Mouse (Mus musculus) cortical plate, adult 2 months (tissue): Measurements from ENCODE around the gene Serp2. TPM values are rescaled to one million over a fixed set of nuclear protein-coding genes. Genes with fewer than 3 reads are reported as not detected.

Source experiments
- H3K27ac ChIP-seq: fragments of 200-500 bp; 2 replicates; pipeline ENCODE4 v1.5.1; 2012; ENCODE audit warnings: low read length, control low read depth, inconsistent platforms; ENCODE audit not compliant: insufficient read depth
- H3K4me1 ChIP-seq: fragments of 200-500 bp; 2 replicates; pipeline ENCODE4 v1.6.1; 2011; ENCODE audit warnings: low read length; ENCODE audit not compliant: control insufficient read depth, insufficient read depth
- H3K4me3 ChIP-seq: fragments of 200-500 bp; 2 replicates; pipeline ENCODE4 v1.5.1; 2011; ENCODE audit warnings: mild to moderate bottlenecking, low read length, control low read depth; ENCODE audit not compliant: insufficient read depth
- CTCF ChIP-seq: fragments of 200-500 bp; IDR thresholded peaks from 2 replicates; pipeline ENCODE4 v1.5.1; 2011; ENCODE audit warnings: mild to moderate bottlenecking, control low read depth, low read length; ENCODE audit not compliant: insufficient read depth; ENCODE audit errors: extremely low read depth
- POLR2A ChIP-seq: fragments of 200-500 bp; IDR thresholded peaks from 2 replicates; pipeline ENCODE4 v1.6.1; 2011; ENCODE audit warnings: mild to moderate bottlenecking, low read length, control low read depth; ENCODE audit not compliant: insufficient read depth; ENCODE audit errors: extremely low read depth
- polyA plus RNA-seq: library from polyadenylated mRNA; depleted of rRNA; stranded (reverse); fragments of >200 nt; gene quantifications from 2 replicates; pipeline ENCODE4 v1.2.3, GENCODE M21; 2012; rRNA removed

Gene Serp2
- 262 and 271 TPM in 2 replicates for polyA plus RNA-seq

DNA sequence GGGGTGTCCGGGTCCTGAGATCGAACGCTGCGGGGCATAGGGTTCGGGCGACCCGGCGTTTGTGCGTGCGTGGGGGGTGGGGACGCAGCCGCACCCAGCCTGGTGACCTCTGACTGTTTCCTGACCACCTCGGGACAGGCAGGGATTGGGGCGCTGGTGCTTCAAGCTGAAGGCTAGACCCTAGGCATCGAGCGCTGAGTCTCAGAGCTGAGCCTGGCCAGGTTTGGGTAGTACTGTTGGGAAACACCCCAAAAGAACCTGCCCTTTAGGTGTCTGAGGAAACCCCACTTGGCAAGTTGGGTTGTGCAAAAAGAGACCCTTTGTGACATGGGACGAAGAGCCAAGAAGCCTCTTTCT, at the start of gene Serp2:
Serp2 (minus strand) TSS at position 38 of the 357 bp plus-strand sequence.
- Histone ChIP-seq H3K4me1 (peaks cover 3% of the 10 kb centered on the region; the same call in 1 of the 2 replicates), H3K4me3 (peak within 1 kb of the TSS; percentile 76), H3K27ac (peak within 1 kb of the TSS; percentile 94)
- no peak for TF ChIP-seq CTCF
- no peak for TF ChIP-seq POLR2A

GRCm38 (mm10) chr14:76605931-76606534, 49.3 kb upstream of the Serp2 start:
- Histone ChIP-seq H3K4me1 (peaks cover under 1% of the 10 kb centered on the region), H3K27ac (no peak overlapping the region), H3K4me3 (no peak overlapping the region)
- no peak for TF ChIP-seq CTCF
- TF ChIP-seq POLR2A = no peak

GRCm38 (mm10) chr14:76604012-76604411, 47.3 kb upstream of the Serp2 start:
- peaks cover 4% of the 10 kb centered on the region for H3K4me1 ChIP-seq
- H3K27ac ChIP-seq = no peak overlapping the region
- TF ChIP-seq POLR2A (no peak), CTCF (no peak)
- no peak overlapping the region for H3K4me3 ChIP-seq

DNA sequence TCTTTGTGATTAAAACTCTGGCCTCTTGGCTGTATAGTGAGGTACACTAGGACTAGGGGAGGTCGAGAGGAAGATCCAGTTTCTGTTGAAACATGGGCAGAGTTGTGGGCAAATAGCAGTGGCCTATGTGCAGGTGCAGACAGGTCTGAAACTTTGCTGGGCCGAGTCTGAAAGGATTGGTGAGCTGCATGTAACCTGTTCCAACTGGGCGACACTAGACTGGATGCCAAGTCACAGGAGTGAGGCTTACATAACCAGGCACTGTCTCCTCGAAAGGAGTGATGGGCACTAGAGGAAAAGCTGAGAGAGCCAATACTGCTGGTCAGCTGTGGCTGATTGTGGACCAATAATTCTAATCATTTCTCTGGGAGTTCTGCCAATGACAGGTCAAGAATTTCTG, 45.0 kb upstream of the Serp2 start:
- no peak for TF ChIP-seq CTCF
- Histone ChIP-seq H3K27ac (no peak overlapping the region), H3K4me1 (peaks cover 4% of the 10 kb centered on the region), H3K4me3 (no peak overlapping the region)

DNA sequence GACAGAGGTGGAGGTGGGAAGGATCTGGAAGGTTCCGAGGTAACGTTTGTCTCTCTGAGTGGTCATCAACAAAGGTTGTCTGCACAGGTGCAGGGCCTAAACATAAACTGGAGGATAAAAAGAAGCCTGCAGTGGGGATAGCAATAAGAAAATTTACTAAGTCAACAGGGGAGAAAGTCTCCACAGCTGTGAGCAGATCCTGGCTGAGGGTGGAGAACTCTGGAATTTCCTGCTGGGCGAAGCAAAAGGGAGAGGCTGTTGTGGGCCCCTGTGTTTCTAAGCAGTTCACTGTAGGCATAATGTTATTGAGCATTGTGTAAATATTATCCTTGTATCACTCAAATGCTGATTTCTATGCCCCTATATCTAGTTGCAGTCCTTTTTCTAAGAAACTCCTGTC, 43.7 kb upstream of the Serp2 start:
- TF ChIP-seq CTCF (no peak), POLR2A (no peak)
- Histone ChIP-seq H3K4me3 (no peak overlapping the region), H3K27ac (no peak overlapping the region), H3K4me1 (peaks cover 4% of the 10 kb centered on the region)

DNA sequence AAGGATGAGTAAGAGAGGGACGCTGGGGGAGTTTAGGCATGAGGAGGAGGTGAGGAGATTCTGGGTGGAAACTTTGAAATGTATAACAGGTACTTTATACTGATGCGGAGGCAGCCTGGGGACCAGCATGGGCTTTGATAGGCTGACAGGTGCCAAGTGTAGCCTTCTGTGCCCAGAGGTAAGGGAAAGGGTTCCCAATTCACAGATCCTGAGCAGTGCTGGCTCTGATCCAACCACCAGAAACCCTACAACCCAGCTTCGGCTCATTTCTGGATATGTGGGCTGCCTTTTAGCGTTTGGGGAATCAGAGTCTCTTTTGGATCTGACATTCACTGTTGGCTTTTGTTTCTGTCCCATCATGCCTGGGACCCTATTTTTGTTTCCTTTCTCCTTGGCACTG, 43.0 kb upstream of the Serp2 start:
- H3K4me3 ChIP-seq = no peak overlapping the region
- TF ChIP-seq POLR2A = no peak
- H3K27ac ChIP-seq = no peak overlapping the region
- peaks cover 4% of the 10 kb centered on the region for H3K4me1 ChIP-seq

DNA sequence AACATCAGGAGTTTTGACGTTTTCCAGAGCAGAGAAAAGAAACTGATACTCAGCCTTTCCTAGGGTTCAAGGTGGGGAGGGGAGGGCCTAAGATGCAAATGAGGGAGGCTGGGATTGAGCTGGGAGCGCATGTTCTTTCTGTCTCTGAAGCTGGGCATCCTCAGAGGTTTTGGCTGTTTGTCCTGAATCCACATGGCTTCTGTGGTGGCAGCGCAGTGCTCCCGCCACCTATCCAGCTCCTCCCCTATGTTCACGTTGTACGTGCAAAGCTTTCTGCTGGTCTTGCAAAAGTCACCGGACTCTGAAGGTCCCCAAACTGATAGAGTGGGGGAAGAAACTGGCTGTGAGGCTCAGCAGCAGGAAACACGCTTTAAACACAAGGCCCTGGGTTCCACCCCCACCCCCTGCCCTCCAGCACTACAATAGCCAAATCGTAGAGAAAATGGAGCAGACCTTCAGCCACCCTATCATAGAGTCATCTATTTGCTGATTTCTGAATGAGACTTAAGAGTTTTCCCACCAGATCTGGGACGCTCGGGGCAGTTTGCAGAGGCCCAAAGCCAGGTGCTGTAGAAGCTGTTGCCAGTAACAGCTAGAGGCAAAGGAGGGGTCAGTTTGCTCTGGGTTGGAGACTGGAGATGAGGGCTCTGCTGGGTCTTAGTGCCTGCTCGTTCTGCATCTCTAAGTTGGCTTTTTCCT, 42.0 kb upstream of the Serp2 start:
- H3K4me3 ChIP-seq = peak overlapping the region; percentile 8
- peaks cover 4% of the 10 kb centered on the region for H3K4me1 ChIP-seq
- no peak overlapping the region for H3K27ac ChIP-seq
- TF ChIP-seq CTCF = no peak
- TF ChIP-seq POLR2A = no peak

DNA sequence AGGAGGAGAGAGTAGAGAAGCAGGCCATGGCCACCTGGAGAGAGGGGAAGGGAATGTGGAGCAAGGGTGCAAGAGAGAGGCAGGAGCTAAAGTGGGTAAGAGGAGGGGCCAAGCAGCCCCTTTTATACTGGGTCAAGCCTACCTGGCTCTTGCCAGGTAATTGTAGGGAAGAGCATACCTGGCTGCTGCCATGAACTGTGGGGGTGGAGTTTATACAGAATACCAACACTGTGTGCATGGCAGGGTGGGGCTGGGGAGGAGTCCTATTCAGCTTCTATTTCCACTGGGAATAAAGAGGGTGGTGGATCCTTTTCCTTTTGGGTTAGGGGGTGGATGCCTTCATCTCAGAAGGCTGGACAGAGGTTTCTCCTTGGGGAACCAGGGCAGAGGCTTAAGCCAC, 41.1 kb upstream of the Serp2 start:
- no peak overlapping the region for H3K27ac ChIP-seq
- H3K4me1 ChIP-seq = peaks cover 4% of the 10 kb centered on the region
- H3K4me3 ChIP-seq = no peak overlapping the region
- no peak for TF ChIP-seq CTCF
- no peak for TF ChIP-seq POLR2A

DNA sequence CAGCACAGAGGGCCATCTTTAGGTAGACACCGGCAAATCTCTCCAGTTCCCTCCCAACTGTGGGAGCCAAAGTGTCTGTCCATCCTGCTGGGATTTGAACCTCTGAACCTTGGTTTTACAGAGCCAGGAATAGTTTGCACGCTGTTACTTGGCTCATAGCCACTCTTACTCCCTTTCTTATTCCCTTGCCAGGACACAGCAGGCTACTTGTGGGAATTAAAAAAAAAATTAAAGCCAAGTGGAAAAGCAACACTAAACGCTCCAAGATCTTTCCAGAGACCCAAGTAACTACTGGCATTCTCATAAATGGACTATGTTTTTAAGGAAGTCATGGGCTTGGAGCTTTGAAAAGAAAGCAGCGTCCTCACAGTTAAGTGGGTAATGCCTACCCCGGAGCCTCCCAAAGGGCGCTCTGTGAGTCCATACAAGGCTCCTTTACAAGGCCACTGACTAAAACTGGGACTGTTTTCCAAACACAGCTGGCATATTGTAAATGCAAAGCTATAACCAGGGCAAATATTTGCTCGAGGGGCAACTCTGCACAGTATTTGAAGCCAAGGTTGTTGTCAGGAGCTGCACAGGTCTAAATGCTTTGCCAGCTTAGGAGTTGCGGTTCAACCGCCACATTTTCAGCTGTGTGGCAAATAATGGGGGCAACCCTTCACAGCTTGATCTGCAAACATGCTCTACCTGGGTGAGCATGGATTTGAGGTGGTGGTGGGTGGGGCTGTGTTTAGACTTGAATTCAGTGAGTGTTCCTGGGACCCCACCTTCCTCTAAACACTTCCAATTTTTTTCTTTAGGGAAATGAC, 38.6 kb upstream of the Serp2 start:
- H3K4me1 ChIP-seq = peaks cover 4% of the 10 kb centered on the region
- 0 out of 2 replicates have a peak overlapping the region, but pooled peaks have one; percentile 33 for H3K27ac ChIP-seq
- TF ChIP-seq CTCF (no peak), POLR2A (no peak)
- H3K4me3 ChIP-seq = no peak overlapping the region
